Comparison of ENCODE assay signal across 8 mouse cellular contexts in genomic region chr16:21247037-21247432, GRCm38 (mm10). TPM values are rescaled to one million over a fixed set of nuclear protein-coding genes. Genes with fewer than 3 reads are reported as not detected.
DNase-seq lines count a peak whose midpoint lies in the region; ATAC-seq and TF ChIP-seq lines count a peak whose summit lies in the region.

No protein-coding gene starts in this region.

- peaks cover 15% of the 10 kb centered on the region for H3K4me1 ChIP-seq in testis, adult 2 months (ENCODE audit: control insufficient read depth, insufficient read depth, low read length)
- H3K4me1 ChIP-seq in liver, postnatal 0 days (ENCODE audit: insufficient read depth) = peaks cover 17% of the 10 kb centered on the region

- TF ChIP-seq EP300 in liver, postnatal 0 days (IDR thresholded peaks at IDR 0.05; ENCODE audit: low read depth) = no peak

- H3K36me3 ChIP-seq in testis, adult 2 months (ENCODE audit: control insufficient read depth, insufficient read depth, low read length) = no peaks in the 10 kb centered on the region
- no peaks in the 10 kb centered on the region for H3K36me3 ChIP-seq in liver, postnatal 0 days (replicated peaks; ENCODE audit: insufficient read depth, low read length)

- ATAC-seq in CD4-positive, CD25-positive, alpha-beta regulatory T cell, adult 4 months = no peak
- ATAC-seq in liver, postnatal 0 days = no peak

- peaks cover 2% of the 10 kb centered on the region for H3K27me3 ChIP-seq in testis, adult 2 months (ENCODE audit: control insufficient read depth, insufficient read depth, low read length)
- peaks cover 54% of the 10 kb centered on the region for H3K27me3 ChIP-seq in liver, postnatal 0 days (ENCODE audit: insufficient read depth, low read length)

- TF ChIP-seq POLR2A in testis, adult 2 months (IDR thresholded peaks at IDR 0.05; ENCODE audit: control insufficient read depth, low read depth, low read length) = no peak

- H3K27ac ChIP-seq in testis, adult 2 months (ENCODE audit: control insufficient read depth, insufficient read depth, low read depth, low read length) = peak overlapping the region; percentile 5; the same call in 1 of the 2 replicates
- no peak overlapping the region for H3K27ac ChIP-seq in liver, postnatal 0 days (ENCODE audit: low read depth)

- no peak for TF ChIP-seq CTCF in testis, adult 2 months (IDR thresholded peaks at IDR 0.05; ENCODE audit: control insufficient read depth, insufficient read depth, insufficient replicate concordance, low read depth, low read length)
- no peak for TF ChIP-seq CTCF in liver, postnatal 0 days (IDR thresholded peaks at IDR 0.05; ENCODE audit: low read depth)

- no peaks in the 10 kb centered on the region for H3K9me3 ChIP-seq in liver, postnatal 0 days (ENCODE audit: low read length)

- 16% methylated on average over 4 of the region's 4 CpGs for WGBS in liver, postnatal 0 days (ENCODE audit: insufficient replicate concordance)

- DNase-seq in CD4-positive, CD25-positive, alpha-beta regulatory T cell, adult 2 months (ENCODE audit: low read depth, low spot score) = peak; percentile 2
- no peak for DNase-seq in testis, postnatal 14 days (ENCODE audit: low spot score)
- DNase-seq in liver, postnatal 0 days = no peak
- no peak for DNase-seq in cerebellum, postnatal 36 days
- no peak for DNase-seq in spleen, postnatal 10 days (ENCODE audit: low spot score in 2 of 2)
- no peak for DNase-seq in B cell, adult 2 months

- H3K4me2 ChIP-seq in liver, postnatal 0 days (ENCODE audit: low read depth, low read length) = no peak overlapping the region; the same call in 1 of the 2 replicates

- no peak overlapping the region for H3K9ac ChIP-seq in liver, postnatal 0 days (replicated peaks)

- H3K4me3 ChIP-seq in testis, adult 2 months (ENCODE audit: control insufficient read depth, low read depth, low read length) = no peak overlapping the region
- H3K4me3 ChIP-seq in liver, postnatal 0 days (ENCODE audit: low read depth, low read length) = peak overlapping the region; percentile 46; the same call in 1 of the 2 replicates

RNA-seq across cellular contexts. Expression of gene Ephb3, which starts 42.5 kb away (rescaled TPM):
- not detected for polyA plus RNA-seq in CD4-positive, CD25-positive, alpha-beta regulatory T cell, adult 4 months (2017; shearing (Covaris generic))
- polyA plus RNA-seq in testis, adult 2 months (2012; rRNA removed) = 1.2 TPM in 2 replicates
- polyA plus RNA-seq in liver, postnatal 0 days (2015; fragmentation: Nextera tagmentation; extraction: Ambion mirVana) = 0.18 and 0.34 TPM in 2 replicates
